Mouse (Mus musculus) liver, embryonic 14.5 days (tissue): ENCODE measurements around the gene Angel1.

Experiments
- CTCF ChIP-seq: IDR thresholded peaks from 2 replicates; pipeline ENCODE4 v1.5.1; 2016; ENCODE audit warnings: antibody characterized with exemption, low read depth, control low read depth
- EP300 ChIP-seq: IDR thresholded peaks from 2 replicates; pipeline ENCODE4 v1.6.1; 2016; ENCODE audit warnings: antibody characterized with exemption, low read depth

DNA sequence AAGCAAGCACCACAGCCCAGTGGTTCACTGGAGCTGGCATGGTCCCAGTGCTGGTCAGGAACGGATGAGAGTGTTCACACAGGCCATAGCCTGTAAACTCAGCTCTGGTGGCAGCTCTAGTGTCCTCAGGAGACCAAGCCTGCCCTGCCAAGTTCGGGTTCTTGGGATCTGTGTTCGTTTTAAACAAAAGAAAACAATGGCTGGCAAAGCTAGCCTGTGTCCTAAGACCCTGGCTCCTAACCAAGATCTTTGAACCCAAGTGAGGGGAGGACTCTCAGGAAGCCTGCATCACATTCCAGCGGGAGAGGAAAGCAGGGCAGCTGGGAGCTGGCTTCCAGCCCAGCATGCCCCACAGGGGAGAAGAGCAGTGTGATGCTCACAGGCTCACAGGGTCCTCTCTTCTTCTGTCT, 44.0 kb upstream of the Angel1 start:
- no peak for TF ChIP-seq CTCF
- no peak for TF ChIP-seq EP300
